Mouse (Mus musculus) megakaryocyte, embryonic 14.5 days (primary cell): ENCODE measurements around the gene Atp6v0e2.
"Not testable (repeated sequence)": the region's sequence is repeated elsewhere in the genome, so short reads cannot be mapped to it uniquely, and the experiment has no call there.

Experiments
- FLI1 ChIP-seq: IDR thresholded peaks from 2 replicates; pipeline ENCODE4 v1.6.1; 2012; ENCODE audit warnings: low read length, inconsistent platforms, mixed read lengths
- GATA1 ChIP-seq: IDR thresholded peaks from 3 replicates; pipeline ENCODE4 v1.6.1; 2012; ENCODE audit warnings: mixed read lengths, low read length, inconsistent platforms, borderline replicate concordance

GRCm38 (mm10) chr6:48524882-48525281, 12.5 kb upstream of the Atp6v0e2 start:
- not testable (repeated sequence) for TF ChIP-seq GATA1, FLI1
